Mouse (Mus musculus) liver, adult 2 months (tissue): ENCODE results near the gene Dcun1d4. TPM values are rescaled to one million over a fixed set of nuclear protein-coding genes. Genes with fewer than 3 reads are reported as not detected.
A peak's percentile ranks its signal among the peaks of the same experiment; 100 is the strongest.

ENCODE experiments used
- DNase-seq: peaks from one replicate; pipeline ENCODE4 v3.0.0-alpha.2; 2011; ENCODE audit warnings: low read depth, low spot score; ENCODE audit errors: extremely low read depth
- H3K27ac ChIP-seq: fragments of 200-500 bp; replicated peaks from 2 replicates; pipeline ENCODE4 v1.5.1; 2012; ENCODE audit warnings: low read depth, mild to moderate bottlenecking, control low read depth, inconsistent platforms, low read length; ENCODE audit not compliant: insufficient read depth
- H3K27me3 ChIP-seq: fragments of 200-500 bp; 2 replicates; pipeline ENCODE4 v1.6.1; 2012; ENCODE audit warnings: mild to moderate bottlenecking, moderate library complexity, low read length, inconsistent platforms; ENCODE audit not compliant: control insufficient read depth, insufficient read depth
- H3K36me3 ChIP-seq: fragments of 200-500 bp; 2 replicates; pipeline ENCODE4 v1.6.1; 2012; ENCODE audit warnings: low read length, inconsistent platforms; ENCODE audit not compliant: control insufficient read depth, insufficient read depth
- H3K4me1 ChIP-seq: fragments of 200-500 bp; 2 replicates; pipeline ENCODE4 v1.6.1; 2011; ENCODE audit warnings: low read length; ENCODE audit not compliant: control insufficient read depth, insufficient read depth
- H3K4me3 ChIP-seq: fragments of 200-500 bp; 2 replicates; pipeline ENCODE4 v1.5.1; 2011; ENCODE audit warnings: low read depth, mild to moderate bottlenecking, control low read depth, low read length, moderate library complexity; ENCODE audit not compliant: insufficient read depth
- H3K79me2 ChIP-seq: fragments of 200-500 bp; 2 replicates; pipeline ENCODE4 v1.6.1; 2012; ENCODE audit warnings: inconsistent platforms, mild to moderate bottlenecking, low read length, moderate library complexity; ENCODE audit not compliant: control insufficient read depth, insufficient read depth
- H3K9ac ChIP-seq: fragments of 200-500 bp; 2 replicates; pipeline ENCODE4 v1.6.1; 2012; ENCODE audit warnings: low read depth, mild to moderate bottlenecking, control low read depth, inconsistent platforms, low read length
- CTCF ChIP-seq: fragments of 200-500 bp; IDR thresholded peaks from 2 replicates; pipeline ENCODE4 v1.5.1; 2011; ENCODE audit warnings: low read depth, low read length, control low read depth
- POLR2A ChIP-seq: fragments of 200-500 bp; IDR thresholded peaks from 2 replicates; pipeline ENCODE4 v1.6.1; 2011; ENCODE audit warnings: low read length, control low read depth; ENCODE audit not compliant: insufficient read depth; ENCODE audit errors: extremely low read depth
- WGBS: fragments of 180-500 bp; shearing (Covaris S2); methylation state at CpG from one replicate; pipeline ENCODE4 v1.1.7; 2018; 5-methylcytosine and 5-hydroxymethylcytosine counted together
- polyA plus RNA-seq: library from polyadenylated mRNA; depleted of rRNA; stranded (reverse); fragments of >200 nt; gene quantifications from 2 replicates; pipeline ENCODE4 v1.2.3, GENCODE M21; 2012
- total RNA-seq: library from RNA; depleted of rRNA; stranded (reverse); fragments of >200 nt; gene quantifications from 2 replicates; pipeline ENCODE4 v1.2.3, GENCODE M21; 2014

Dcun1d4 gene
- total and polyA plus RNA-seq, 2 experiments: 8.2 to 13.6 TPM

- H3K79me2 ChIP-seq: no peaks in the 10 kb centered on the region
- H3K27me3 ChIP-seq: no peaks in the 10 kb centered on the region
- no peak overlapping the region for H3K9ac ChIP-seq
- WGBS: 95% methylated on average over 9 of the region's 9 CpGs
- H3K4me1 ChIP-seq: no peaks in the 10 kb centered on the region
- no peak overlapping the region for H3K27ac ChIP-seq
- no peak for DNase-seq
- H3K4me3 ChIP-seq: no peak overlapping the region
- H3K36me3 ChIP-seq: peaks cover 10% of the 10 kb centered on the region
- TF ChIP-seq CTCF (no peak), POLR2A (no peak)
These were observed 52.1 kb downstream of the Dcun1d4 start for GRCm38 (mm10) chr5:73532879-73533278.

- Histone ChIP-seq H3K9ac (no peak overlapping the region), H3K27me3 (no peaks in the 10 kb centered on the region), H3K36me3 (peaks cover 3% of the 10 kb centered on the region; the same call in 1 of the 2 replicates), H3K79me2 (no peaks in the 10 kb centered on the region), H3K27ac (no peak overlapping the region), H3K4me3 (no peak overlapping the region), H3K4me1 (no peaks in the 10 kb centered on the region)
- WGBS: 98% methylated on average over 12 of the region's 12 CpGs
- no peak for DNase-seq
- TF ChIP-seq POLR2A: no peak
- no peak for TF ChIP-seq CTCF
These were observed 56.9 kb downstream of the Dcun1d4 start for GRCm38 (mm10) chr5:73537669-73538068.

GRCm38 (mm10) chr5:73538586-73539298 lies 57.9 kb downstream of the Dcun1d4 start:
- H3K4me3 ChIP-seq: no peak overlapping the region
- 80% methylated on average over 11 of the region's 11 CpGs for WGBS
- H3K4me1 ChIP-seq: no peaks in the 10 kb centered on the region
- H3K79me2 ChIP-seq: no peaks in the 10 kb centered on the region
- no peak for TF ChIP-seq POLR2A
- no peak for TF ChIP-seq CTCF
- no peak overlapping the region for H3K27ac ChIP-seq
- peak; percentile 56 for DNase-seq
- no peak overlapping the region for H3K9ac ChIP-seq
- H3K36me3 ChIP-seq: peaks cover 1% of the 10 kb centered on the region; the same call in 1 of the 2 replicates
- no peaks in the 10 kb centered on the region for H3K27me3 ChIP-seq

GRCm38 (mm10) chr5:73539848-73540510 lies 59.2 kb downstream of the Dcun1d4 start:
- Histone ChIP-seq H3K9ac (no peak overlapping the region), H3K36me3 (peaks cover 2% of the 10 kb centered on the region; the same call in 1 of the 2 replicates), H3K79me2 (no peaks in the 10 kb centered on the region), H3K4me1 (no peaks in the 10 kb centered on the region), H3K4me3 (no peak overlapping the region), H3K27ac (no peak overlapping the region), H3K27me3 (no peaks in the 10 kb centered on the region)
- DNase-seq: peak; percentile 30
- WGBS: 74% methylated on average over 6 of the region's 6 CpGs
- TF ChIP-seq CTCF (peak; percentile 84), POLR2A (no peak)

GRCm38 (mm10) chr5:73540511-73540871 lies 59.7 kb downstream of the Dcun1d4 start:
- H3K9ac ChIP-seq: no peak overlapping the region
- no peaks in the 10 kb centered on the region for H3K27me3 ChIP-seq
- H3K36me3 ChIP-seq: peaks cover 3% of the 10 kb centered on the region; the same call in 1 of the 2 replicates
- no peak overlapping the region for H3K4me3 ChIP-seq
- H3K79me2 ChIP-seq: no peaks in the 10 kb centered on the region
- H3K27ac ChIP-seq: no peak overlapping the region
- no peaks in the 10 kb centered on the region for H3K4me1 ChIP-seq
- 88% methylated on average over 2 of the region's 2 CpGs for WGBS
- DNase-seq: no peak
- TF ChIP-seq POLR2A (no peak), CTCF (no peak)
